Mouse (Mus musculus) gastrocnemius, adult 18-20 months (tissue): ENCODE measurements around the gene Rapgef3. TPM values are rescaled to one million over a fixed set of nuclear protein-coding genes. Genes with fewer than 3 reads are reported as not detected.
A peak's percentile ranks its signal among the peaks of the same experiment; 100 is the strongest.

Source experiments
- DNase-seq: peaks from one replicate; pipeline ENCODE4 v3.0.0; 2021; ENCODE audit warnings: low spot score
- long read RNA-seq, 2 experiments: library from polyadenylated mRNA; stranded (forward); transcript quantifications; one replicate each; pipeline ENCODE4 v2.0.0; 2021
- total RNA-seq, 2 experiments: library from RNA; stranded (reverse); gene quantifications; 2 replicates each; pipeline ENCODE4 v1.2.3; 2021

Gene Rapgef3
- total RNA-seq = 1 to 10 TPM; 6.6 to 9.0 TPM
- long read RNA-seq, experiment 1, full-length matches to known transcripts = 5 of 13 reads
- long read RNA-seq, experiment 1, partial matches to known transcripts = 2 of 13 reads
- long read RNA-seq, experiment 1, other reads (novel, unspliced or antisense) = 6 of 13 reads
- long read RNA-seq, experiment 2, full-length matches to known transcripts = 6 of 10 reads
- long read RNA-seq, experiment 2, partial matches to known transcripts = 0 of 10 reads
- long read RNA-seq, experiment 2, other reads (novel, unspliced or antisense) = 4 of 10 reads

GRCm38 (mm10) chr15:97767280-97768186, at the start of gene Rapgef3:
TSS of gene Rapgef3 (minus strand) at chr15:97767972.
- DNase-seq = peak; percentile 81

- no peak for DNase-seq
Measured at GRCm38 (mm10) chr15:97816199-97816994, 48.6 kb upstream of the Rapgef3 start.

GRCm38 (mm10) chr15:97815254-97815653, 47.5 kb upstream of the Rapgef3 start:
- DNase-seq = no peak

GRCm38 (mm10) chr15:97814703-97815102, 46.9 kb upstream of the Rapgef3 start:
- DNase-seq = no peak

- no peak for DNase-seq
Measured at GRCm38 (mm10) chr15:97813452-97814204, 45.9 kb upstream of the Rapgef3 start.

GRCm38 (mm10) chr15:97812875-97813274, 45.1 kb upstream of the Rapgef3 start:
- DNase-seq = no peak

GRCm38 (mm10) chr15:97812126-97812525, 44.4 kb upstream of the Rapgef3 start:
- DNase-seq = peak; percentile 89

GRCm38 (mm10) chr15:97811307-97811706, 43.5 kb upstream of the Rapgef3 start:
- DNase-seq = no peak

- DNase-seq = no peak
Measured at GRCm38 (mm10) chr15:97810399-97810798, 42.6 kb upstream of the Rapgef3 start.

- DNase-seq = no peak
Measured at GRCm38 (mm10) chr15:97809942-97810341, 42.2 kb upstream of the Rapgef3 start.

- DNase-seq = no peak
Measured at GRCm38 (mm10) chr15:97809206-97809605, 41.4 kb upstream of the Rapgef3 start.

- no peak for DNase-seq
Measured at GRCm38 (mm10) chr15:97808532-97808931, 40.8 kb upstream of the Rapgef3 start.

GRCm38 (mm10) chr15:97807867-97808266, 40.1 kb upstream of the Rapgef3 start:
- DNase-seq = no peak

GRCm38 (mm10) chr15:97802575-97802974, 34.8 kb upstream of the Rapgef3 start:
- no peak for DNase-seq

GRCm38 (mm10) chr15:97801811-97802210, 34.0 kb upstream of the Rapgef3 start:
- no peak for DNase-seq

GRCm38 (mm10) chr15:97800853-97801252, 33.1 kb upstream of the Rapgef3 start:
- DNase-seq = no peak

- no peak for DNase-seq
Measured at GRCm38 (mm10) chr15:97799446-97799845, 31.7 kb upstream of the Rapgef3 start.

- DNase-seq = no peak
Measured at GRCm38 (mm10) chr15:97798134-97798533, 30.4 kb upstream of the Rapgef3 start.

- DNase-seq = no peak
Measured at GRCm38 (mm10) chr15:97796674-97797310, 29.0 kb upstream of the Rapgef3 start.

- DNase-seq = no peak
Measured at GRCm38 (mm10) chr15:97795559-97796235, 27.9 kb upstream of the Rapgef3 start.
